Mouse (Mus musculus) G1E (cell line): ENCODE data around the gene Apol8. TPM values are rescaled to one million over a fixed set of nuclear protein-coding genes. Genes with fewer than 3 reads are reported as not detected.
A peak's percentile ranks its signal among the peaks of the same experiment; 100 is the strongest.

Experiments
- ATAC-seq: 2 replicates; pipeline ENCODE4 v1.8.0; 2016; ENCODE audit warnings: mild to moderate bottlenecking; ENCODE audit not compliant: insufficient number of reproducible peaks, poor library complexity, low FRiP score, severe bottlenecking; ENCODE audit errors: extremely low read depth
- DNase-seq: peaks from one replicate; pipeline ENCODE4 v3.0.0; 2012; ENCODE audit warnings: low spot score
- H3K27me3 ChIP-seq: 2 replicates; pipeline ENCODE4 v1.6.1; 2012; ENCODE audit warnings: mild to moderate bottlenecking, low read length, inconsistent platforms; ENCODE audit not compliant: insufficient read depth
- H3K36me3 ChIP-seq: replicated peaks from 2 replicates; pipeline ENCODE3; 2012; ENCODE audit warnings: mild to moderate bottlenecking, inconsistent platforms
- H3K4me1 ChIP-seq: 2 replicates; pipeline ENCODE4 v1.6.1; 2012; ENCODE audit warnings: low read depth, low read length, inconsistent platforms, mixed read lengths; ENCODE audit not compliant: insufficient read depth
- H3K4me3 ChIP-seq: 2 replicates; pipeline ENCODE4 v1.5.1; 2012; ENCODE audit warnings: low read depth, mild to moderate bottlenecking, inconsistent platforms, low read length, moderate library complexity, mixed read lengths
- H3K9me3 ChIP-seq: replicated peaks from 2 replicates; pipeline ENCODE4 v1.6.1; 2012; ENCODE audit warnings: inconsistent platforms
- CTCF ChIP-seq: IDR thresholded peaks from 2 replicates; pipeline ENCODE4 v1.5.1; 2012; ENCODE audit warnings: low read depth, low read length, inconsistent platforms, mixed read lengths
- GATA1 ChIP-seq: IDR thresholded peaks from 2 replicates; pipeline ENCODE4 v1.6.1; 2012; ENCODE audit warnings: borderline replicate concordance, low read length, inconsistent platforms, mixed read lengths
- GATA2 ChIP-seq: IDR thresholded peaks from 2 replicates; pipeline ENCODE4 v1.6.1; 2012; ENCODE audit warnings: low read depth, low read length, inconsistent platforms, borderline replicate concordance
- POLR2AphosphoS5 ChIP-seq: IDR thresholded peaks from 2 replicates; pipeline ENCODE4 v1.6.1; 2012; ENCODE audit warnings: low read depth, low read length, inconsistent platforms; ENCODE audit not compliant: insufficient replicate concordance
- TAL1 ChIP-seq: conservative IDR thresholded peaks from 2 replicates; pipeline ENCODE4 v1.6.1; 2012; ENCODE audit warnings: low read depth, low read length, inconsistent platforms, mixed read lengths
- polyA plus RNA-seq: library from polyadenylated mRNA; stranded (reverse); fragments of >175 nt; gene quantifications from 2 replicates; pipeline ENCODE4 v1.2.3, GENCODE M21; 2012
- total RNA-seq, 2 experiments: library from RNA; stranded (forward) in 1 of 2; stranded (reverse) in 1 of 2; fragments of 200-1000 nt in 1 of 2; fragments of >200 nt in 1 of 2; fragmentation: Nextera tagmentation in 1 of 2; gene quantifications; 2 replicates each; pipeline ENCODE4 v1.2.3; 2014 to 2017

Apol8 gene
- total RNA-seq (2014; fragmentation: Nextera tagmentation), result 13.3 TPM in 1 of 2 replicates, not detected in the other
- 0.55 TPM in 1 of 2 replicates, not detected in the other for total RNA-seq (2017)
- polyA plus RNA-seq, result not detected in 2 replicates

DNA sequence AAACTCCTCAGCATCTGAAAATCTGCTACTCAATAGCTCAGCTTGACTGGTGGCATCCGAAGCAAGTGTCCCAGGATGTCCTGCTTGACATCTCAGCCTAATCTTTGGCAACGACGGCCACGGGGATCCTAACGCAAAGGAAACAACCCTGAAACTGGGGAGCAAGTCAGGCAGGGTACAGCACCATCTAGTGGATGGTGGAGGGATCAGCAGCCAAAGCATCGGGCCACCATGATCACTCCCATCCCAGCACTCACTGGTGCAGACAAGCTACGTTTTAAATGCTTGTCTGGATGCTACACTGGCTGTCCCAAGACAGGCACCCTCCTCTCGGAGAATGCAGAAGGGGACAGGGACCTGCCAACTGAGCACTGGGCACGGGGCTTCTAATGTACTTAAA is at the start of gene Apol8:
TSS of gene Apol8 (minus strand) at position 156 of the 400 bp plus-strand sequence.
- ATAC-seq, result 0 out of 2 replicates have a peak, but pooled peaks have one; percentile 22
- Histone ChIP-seq H3K4me1 (peaks cover 15% of the 10 kb centered on the region; the same call in 1 of the 2 replicates), H3K27me3 (peaks cover 17% of the 10 kb centered on the region), H3K36me3 (peaks cover 26% of the 10 kb centered on the region), H3K4me3 (no peak within 1 kb of the TSS), H3K9me3 (no peaks in the 10 kb centered on the region)
- TF ChIP-seq CTCF, result peak; percentile 96
- no peak for TF ChIP-seq POLR2AphosphoS5
- no peak for TF ChIP-seq GATA1
- TF ChIP-seq TAL1, result no peak
- no peak for TF ChIP-seq GATA2
- peak; percentile 72 for DNase-seq

- Histone ChIP-seq H3K4me3 (no peak overlapping the region), H3K27me3 (no peaks in the 10 kb centered on the region), H3K9me3 (no peaks in the 10 kb centered on the region), H3K36me3 (peaks cover 100% of the 10 kb centered on the region), H3K4me1 (peaks cover 13% of the 10 kb centered on the region)
- ATAC-seq (no peak), DNase-seq (no peak)
- TF ChIP-seq GATA2 (no peak), CTCF (no peak), POLR2AphosphoS5 (no peak), GATA1 (no peak), TAL1 (no peak)
Observed at GRCm38 (mm10) chr15:77805657-77806056, 48.9 kb upstream of the Apol8 start.

DNA sequence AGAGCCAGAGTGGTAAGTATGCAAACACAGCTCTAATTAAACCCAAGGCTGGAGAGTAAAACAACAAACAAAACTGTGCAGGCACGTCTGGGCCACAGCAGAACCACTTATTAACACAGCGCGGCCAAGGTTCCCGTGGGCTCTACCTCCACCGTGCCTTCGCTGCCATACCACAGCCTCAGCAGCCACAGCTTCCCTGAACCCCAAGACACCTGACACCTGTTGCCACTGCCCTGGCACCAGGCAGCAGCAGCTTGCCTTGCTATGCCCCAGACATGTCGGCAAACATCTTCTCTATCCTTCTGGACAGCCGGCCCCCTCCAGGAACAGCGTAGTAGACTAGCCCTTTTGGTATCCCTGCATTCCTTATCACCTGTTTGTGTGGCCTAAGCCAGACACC is 48.1 kb upstream of the Apol8 start:
- ATAC-seq, result no peak
- H3K27me3 ChIP-seq, result no peaks in the 10 kb centered on the region
- peaks cover 18% of the 10 kb centered on the region for H3K4me1 ChIP-seq
- peaks cover 100% of the 10 kb centered on the region for H3K36me3 ChIP-seq
- DNase-seq, result no peak
- no peak overlapping the region for H3K4me3 ChIP-seq
- TF ChIP-seq POLR2AphosphoS5 (no peak), CTCF (no peak), GATA2 (no peak), TAL1 (no peak), GATA1 (no peak)
- no peaks in the 10 kb centered on the region for H3K9me3 ChIP-seq

DNA sequence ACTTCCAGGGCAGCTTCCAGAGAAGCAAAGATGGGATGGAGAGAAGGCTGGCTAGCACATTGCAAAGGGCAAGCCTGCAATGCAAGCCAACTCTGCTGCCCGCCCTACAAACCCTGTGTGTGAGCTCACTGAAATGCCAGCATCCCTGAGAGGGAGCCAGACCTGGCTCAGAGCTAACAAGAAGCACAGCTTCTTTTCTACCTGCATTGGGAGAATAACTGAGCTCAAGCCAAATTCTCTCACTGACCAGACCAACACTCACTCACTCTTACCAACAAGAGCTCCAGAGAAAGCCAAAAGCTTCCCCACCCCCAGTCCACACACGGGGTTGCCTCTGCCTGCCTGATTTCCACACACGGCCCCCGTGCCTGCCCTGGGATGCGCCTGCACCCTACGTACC is 47.7 kb upstream of the Apol8 start:
- no peak for TF ChIP-seq CTCF
- TF ChIP-seq GATA2, result no peak
- no peak for TF ChIP-seq TAL1
- no peak for TF ChIP-seq POLR2AphosphoS5
- no peak for TF ChIP-seq GATA1
- H3K9me3 ChIP-seq, result no peaks in the 10 kb centered on the region
- H3K4me3 ChIP-seq, result no peak overlapping the region
- DNase-seq (no peak), ATAC-seq (no peak)
- H3K27me3 ChIP-seq, result no peaks in the 10 kb centered on the region
- H3K4me1 ChIP-seq, result peaks cover 23% of the 10 kb centered on the region
- H3K36me3 ChIP-seq, result peaks cover 100% of the 10 kb centered on the region

DNA sequence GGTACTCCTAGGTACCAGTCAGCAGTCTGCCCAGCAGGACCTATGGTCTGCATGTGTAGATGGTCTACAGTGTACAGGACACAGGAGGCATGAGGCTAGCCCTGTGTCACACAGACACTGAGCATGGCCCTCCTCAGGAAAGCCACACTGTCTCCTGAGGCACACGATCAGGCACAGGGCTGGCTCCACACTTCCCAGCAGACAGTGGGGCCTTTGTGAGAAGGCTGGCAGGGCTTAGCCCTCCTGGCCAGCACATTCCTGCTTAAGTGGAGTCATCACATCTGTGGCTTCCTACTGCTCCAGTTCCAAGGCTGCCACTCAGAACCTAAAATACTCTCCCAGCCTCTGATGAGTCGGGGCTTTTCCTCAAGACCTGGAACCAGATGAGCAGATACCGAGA is 46.9 kb upstream of the Apol8 start:
- Histone ChIP-seq H3K27me3 (no peaks in the 10 kb centered on the region), H3K4me1 (peaks cover 30% of the 10 kb centered on the region), H3K4me3 (no peak overlapping the region), H3K36me3 (peaks cover 100% of the 10 kb centered on the region), H3K9me3 (no peaks in the 10 kb centered on the region)
- no peak for ATAC-seq
- DNase-seq, result no peak
- TF ChIP-seq POLR2AphosphoS5 (no peak), CTCF (no peak), GATA1 (no peak), GATA2 (no peak), TAL1 (no peak)

DNA sequence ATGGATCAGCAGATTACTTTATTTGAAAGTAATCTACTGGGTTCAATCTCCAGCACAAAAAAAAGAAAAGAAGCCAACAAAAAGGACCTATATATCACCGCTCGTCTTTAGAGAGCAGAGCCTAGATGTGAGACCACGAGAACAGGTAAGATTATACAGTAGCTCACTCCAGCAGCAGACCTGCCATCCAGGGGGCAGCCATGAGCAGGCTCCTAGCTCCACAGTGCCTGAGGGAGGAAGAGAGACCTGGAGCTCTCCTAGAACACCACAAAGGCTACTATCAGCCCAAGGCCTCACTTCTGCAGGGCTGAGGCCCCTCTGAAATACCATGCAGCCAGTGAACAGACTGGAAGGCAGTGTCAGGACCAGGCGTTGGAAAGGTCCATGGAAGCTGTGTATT is 46.2 kb upstream of the Apol8 start:
- no peak for DNase-seq
- H3K4me3 ChIP-seq, result no peak overlapping the region
- ATAC-seq, result no peak
- no peaks in the 10 kb centered on the region for H3K27me3 ChIP-seq
- H3K36me3 ChIP-seq, result peaks cover 100% of the 10 kb centered on the region
- H3K4me1 ChIP-seq, result peaks cover 34% of the 10 kb centered on the region
- TF ChIP-seq CTCF (no peak), TAL1 (no peak), GATA2 (no peak), GATA1 (no peak), POLR2AphosphoS5 (no peak)
- H3K9me3 ChIP-seq, result no peaks in the 10 kb centered on the region

- ATAC-seq (no peak), DNase-seq (no peak)
- Histone ChIP-seq H3K36me3 (peaks cover 100% of the 10 kb centered on the region), H3K27me3 (no peaks in the 10 kb centered on the region), H3K4me1 (peaks cover 34% of the 10 kb centered on the region), H3K9me3 (no peaks in the 10 kb centered on the region), H3K4me3 (no peak overlapping the region)
- TF ChIP-seq GATA2 (no peak), CTCF (no peak), GATA1 (no peak)
Observed at GRCm38 (mm10) chr15:77801188-77801587, 44.4 kb upstream of the Apol8 start.
